Mouse (Mus musculus): Measurements from ENCODE around the gene Tmem135.

GRCm38 (mm10) chr7:89303765-89304164 lies 100.3 kb downstream of the Tmem135 start:
- TF ChIP-seq CTCF (IDR thresholded peaks at IDR 0.05) (no peak), POLR2A (IDR thresholded peaks at IDR 0.05; ENCODE audit: insufficient read depth, low read depth, low read length) (no peak)

All from heart, adult 2 months (tissue).